Mouse (Mus musculus) heart, postnatal 0 days (tissue): ENCODE data around the gene Zfp553. TPM values are rescaled to one million over a fixed set of nuclear protein-coding genes. Genes with fewer than 3 reads are reported as not detected.

Experiments
- ATAC-seq: fragments of 200-750 bp; cut with Nextera tagmentation; 2 replicates; pipeline ENCODE4 v1.8.0; 2017; ENCODE audit warnings: low read depth, moderate number of reproducible peaks, moderate library complexity; ENCODE audit not compliant: insufficient read depth
- DNase-seq: peaks from one replicate; pipeline ENCODE4 v3.0.0-alpha.2; 2016; ENCODE audit warnings: low spot score
- H3K27ac ChIP-seq: fragments of 300-500 bp; sonication (generic); 2 replicates; pipeline ENCODE4 v1.5.1; 2014; ENCODE audit warnings: low read depth, mild to moderate bottlenecking
- H3K27me3 ChIP-seq: fragments of 300-500 bp; sonication (generic); 2 replicates; pipeline ENCODE4 v1.6.1; 2014; ENCODE audit warnings: low read length, mixed read lengths; ENCODE audit not compliant: control insufficient read depth, insufficient read depth
- H3K36me3 ChIP-seq: fragments of 300-500 bp; sonication (generic); replicated peaks from 2 replicates; pipeline ENCODE4 v1.6.1; 2014; ENCODE audit warnings: low read length, mixed read lengths; ENCODE audit not compliant: control insufficient read depth, insufficient read depth
- H3K4me1 ChIP-seq: fragments of 300-500 bp; sonication (generic); 2 replicates; pipeline ENCODE4 v1.6.1; 2014; ENCODE audit warnings: antibody characterized with exemption; ENCODE audit not compliant: control insufficient read depth, insufficient read depth
- H3K4me2 ChIP-seq: fragments of 300-500 bp; sonication (generic); 2 replicates; pipeline ENCODE4 v1.6.1; 2014; ENCODE audit warnings: low read depth, mild to moderate bottlenecking, low read length, moderate library complexity
- H3K4me3 ChIP-seq: fragments of 300-500 bp; sonication (generic); 2 replicates; pipeline ENCODE4 v1.5.1; 2014; ENCODE audit warnings: low read depth, low read length
- H3K9ac ChIP-seq: fragments of 300-500 bp; sonication (generic); replicated peaks from 2 replicates; pipeline ENCODE4 v1.6.1; 2014; ENCODE audit warnings: low read depth, low read length, mixed read lengths
- H3K9me3 ChIP-seq: fragments of 300-500 bp; sonication (generic); replicated peaks from 2 replicates; pipeline ENCODE4 v1.6.1; 2016; ENCODE audit warnings: low read length; ENCODE audit not compliant: control insufficient read depth
- CTCF ChIP-seq: IDR thresholded peaks from 2 replicates; pipeline ENCODE4 v1.5.1; 2016; ENCODE audit warnings: antibody characterized with exemption, control low read depth, low read depth
- EP300 ChIP-seq: IDR thresholded peaks from 2 replicates; pipeline ENCODE4 v1.6.1; 2016; ENCODE audit warnings: antibody characterized with exemption, low read depth
- WGBS: fragments of 180-500 bp; shearing (Covaris S2); extraction: QIAGEN DNeasy Blood & Tissue Kit; methylation state at CpG from one replicate; pipeline ENCODE4 v1.1.7; 2014; 5-methylcytosine and 5-hydroxymethylcytosine counted together
- polyA plus RNA-seq: library from polyadenylated mRNA; unstranded; fragments of >200 nt; fragmentation: Nextera tagmentation; extraction: Ambion mirVana; gene quantifications from 2 replicates; pipeline ENCODE4 v1.2.1, GENCODE M21; 2015
- total RNA-seq: library from RNA; depleted of rRNA; stranded (reverse); fragments of >200 nt; gene quantifications from 2 replicates; pipeline ENCODE4 v1.2.3, GENCODE M21; 2014; ENCODE audit warnings: low replicate concordance; rRNA removed

Zfp553 gene
- total RNA-seq (11.8 and 18.5 TPM in 2 replicates), polyA plus RNA-seq (10.9 and 11.2 TPM in 2 replicates)

- H3K4me3 ChIP-seq: peak within 1 kb of the TSS; percentile 95
- H3K27ac ChIP-seq: peak within 1 kb of the TSS; percentile 93
- H3K27me3 ChIP-seq: no peaks in the 10 kb centered on the region
- WGBS: under 1% methylated on average over 61 of the region's 64 CpGs
- peak; percentile 90 for DNase-seq
- H3K36me3 ChIP-seq: peaks cover 31% of the 10 kb centered on the region
- peak; percentile 90 for ATAC-seq
- H3K9me3 ChIP-seq: no peaks in the 10 kb centered on the region
- peak within 1 kb of the TSS; percentile 85 for H3K4me2 ChIP-seq
- TF ChIP-seq EP300 (peak; percentile 80; the same call in 1 of the 2 replicates), CTCF (no peak)
- peaks cover 9% of the 10 kb centered on the region for H3K4me1 ChIP-seq
- peak within 1 kb of the TSS; percentile 71 for H3K9ac ChIP-seq
These were observed at the start of gene Zfp553, which contains the start of gene Sept1 for GRCm38 (mm10) chr7:127232622-127233367. TSS of gene Zfp553 (plus strand) at chr7:127233061. TSS of gene Sept1 (minus strand) at chr7:127233130.

- Histone ChIP-seq H3K4me1 (no peaks in the 10 kb centered on the region), H3K36me3 (no peaks in the 10 kb centered on the region), H3K9me3 (no peaks in the 10 kb centered on the region), H3K27me3 (no peaks in the 10 kb centered on the region), H3K4me2 (no peak overlapping the region), H3K27ac (no peak overlapping the region), H3K9ac (no peak overlapping the region), H3K4me3 (no peak overlapping the region)
- ATAC-seq: no peak
- DNase-seq: no peak
- WGBS: 62% methylated on average over 8 of the region's 8 CpGs
- TF ChIP-seq CTCF: no peak
- TF ChIP-seq EP300: no peak
These were observed 49.5 kb upstream of the Zfp553 start for GRCm38 (mm10) chr7:127183345-127183744.

GRCm38 (mm10) chr7:127183828-127184227, 49.0 kb upstream of the Zfp553 start:
- TF ChIP-seq CTCF (no peak), EP300 (no peak)
- Histone ChIP-seq H3K27ac (no peak overlapping the region), H3K9me3 (no peaks in the 10 kb centered on the region), H3K27me3 (no peaks in the 10 kb centered on the region), H3K36me3 (no peaks in the 10 kb centered on the region), H3K4me1 (no peaks in the 10 kb centered on the region), H3K4me3 (no peak overlapping the region), H3K4me2 (no peak overlapping the region), H3K9ac (no peak overlapping the region)
- WGBS: 70% methylated on average over 6 of the region's 6 CpGs
- ATAC-seq (no peak), DNase-seq (no peak)

GRCm38 (mm10) chr7:127184720-127185119, 48.1 kb upstream of the Zfp553 start:
- no peak overlapping the region for H3K9ac ChIP-seq
- no peak overlapping the region for H3K4me2 ChIP-seq
- DNase-seq: no peak
- TF ChIP-seq EP300 (no peak), CTCF (no peak)
- no peak for ATAC-seq
- no peak overlapping the region for H3K4me3 ChIP-seq
- no peaks in the 10 kb centered on the region for H3K27me3 ChIP-seq
- no peaks in the 10 kb centered on the region for H3K36me3 ChIP-seq
- no peaks in the 10 kb centered on the region for H3K4me1 ChIP-seq
- H3K27ac ChIP-seq: no peak overlapping the region
- H3K9me3 ChIP-seq: no peaks in the 10 kb centered on the region
- WGBS: 13% methylated on average over 1 of the region's 1 CpGs

- 51% methylated on average over 3 of the region's 3 CpGs for WGBS
- no peak overlapping the region for H3K27ac ChIP-seq
- no peaks in the 10 kb centered on the region for H3K27me3 ChIP-seq
- DNase-seq (peak; percentile 56), ATAC-seq (peak; percentile 39; the same call in 1 of the 2 replicates)
- no peak overlapping the region for H3K9ac ChIP-seq
- no peaks in the 10 kb centered on the region for H3K9me3 ChIP-seq
- no peak overlapping the region for H3K4me2 ChIP-seq
- no peaks in the 10 kb centered on the region for H3K4me1 ChIP-seq
- H3K4me3 ChIP-seq: no peak overlapping the region
- H3K36me3 ChIP-seq: no peaks in the 10 kb centered on the region
- TF ChIP-seq CTCF: peak; percentile 71
- TF ChIP-seq EP300: no peak
These were observed 47.3 kb upstream of the Zfp553 start for GRCm38 (mm10) chr7:127185601-127186000.

DNA sequence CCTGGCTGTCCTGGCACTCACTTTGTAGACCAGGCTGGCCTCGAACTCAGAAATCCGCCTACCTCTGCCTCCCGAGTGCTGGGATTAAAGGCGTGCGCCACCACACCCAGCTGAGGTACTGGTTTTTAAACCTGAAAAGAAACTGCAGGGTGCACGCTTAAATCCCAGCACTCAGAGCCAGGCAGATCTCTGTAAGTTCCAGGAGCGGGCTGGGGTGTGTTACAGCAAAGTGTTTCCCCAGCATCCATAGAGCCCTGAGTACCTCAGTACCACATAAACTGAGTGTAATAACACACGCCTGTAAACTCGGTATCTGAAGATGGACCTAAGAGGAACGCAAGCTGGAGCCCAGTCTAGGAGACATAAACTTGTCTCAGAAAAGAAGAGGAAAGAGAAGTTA, 45.5 kb upstream of the Zfp553 start:
- no peak overlapping the region for H3K27ac ChIP-seq
- H3K9ac ChIP-seq: no peak overlapping the region
- DNase-seq (no peak), ATAC-seq (no peak)
- H3K36me3 ChIP-seq: peaks cover 14% of the 10 kb centered on the region
- H3K9me3 ChIP-seq: no peaks in the 10 kb centered on the region
- no peak overlapping the region for H3K4me2 ChIP-seq
- H3K4me3 ChIP-seq: no peak overlapping the region
- H3K4me1 ChIP-seq: no peaks in the 10 kb centered on the region
- TF ChIP-seq CTCF (no peak), EP300 (no peak)
- 72% methylated on average over 9 of the region's 10 CpGs for WGBS
- H3K27me3 ChIP-seq: no peaks in the 10 kb centered on the region
